Mouse (Mus musculus) intestine, embryonic 14.5 days (tissue): Measurements from ENCODE around the gene Ate1. TPM values are rescaled to one million over a fixed set of nuclear protein-coding genes. Genes with fewer than 3 reads are reported as not detected.

Experiments used
- ATAC-seq: fragments of 200-750 bp; cut with Nextera tagmentation; replicated peaks from 2 replicates; pipeline ENCODE4 v1.8.0; 2017; ENCODE audit warnings: low read depth, moderate number of reproducible peaks, moderate TSS enrichment, moderate library complexity; ENCODE audit not compliant: low FRiP score, low TSS enrichment
- DNase-seq: peaks from one replicate; pipeline ENCODE4 v3.0.0-alpha.2; 2018; ENCODE audit warnings: low spot score
- H3K27ac ChIP-seq: fragments of 300-500 bp; sonication (generic); 2 replicates; pipeline ENCODE4 v1.5.1; 2014; ENCODE audit warnings: low read depth, mild to moderate bottlenecking, control low read depth
- H3K27me3 ChIP-seq: fragments of 300-500 bp; sonication (generic); replicated peaks from 2 replicates; pipeline ENCODE4 v1.6.1; 2014; ENCODE audit warnings: low read length, control low read depth; ENCODE audit not compliant: control insufficient read depth, insufficient read depth
- H3K36me3 ChIP-seq: fragments of 300-500 bp; sonication (generic); 2 replicates; pipeline ENCODE4 v1.6.1; 2014; ENCODE audit warnings: low read length, control low read depth; ENCODE audit not compliant: control insufficient read depth, insufficient read depth
- H3K4me1 ChIP-seq: fragments of 300-500 bp; sonication (generic); replicated peaks from 2 replicates; pipeline ENCODE4 v1.6.1; 2014; ENCODE audit warnings: low read length, control low read depth, mixed read lengths; ENCODE audit not compliant: control insufficient read depth, insufficient read depth
- H3K4me2 ChIP-seq: fragments of 300-500 bp; sonication (generic); 2 replicates; pipeline ENCODE4 v1.6.1; 2014; ENCODE audit warnings: low read length
- H3K4me3 ChIP-seq: fragments of 300-500 bp; sonication (generic); 2 replicates; pipeline ENCODE4 v1.5.1; 2014; ENCODE audit warnings: low read depth, low read length, control low read depth, mixed read lengths
- H3K9ac ChIP-seq: fragments of 300-500 bp; sonication (generic); 2 replicates; pipeline ENCODE4 v1.6.1; 2014; ENCODE audit warnings: mild to moderate bottlenecking, low read length
- H3K9me3 ChIP-seq: fragments of 300-500 bp; sonication (generic); 2 replicates; pipeline ENCODE4 v1.6.1; 2016; ENCODE audit warnings: low read length, control low read depth; ENCODE audit not compliant: control insufficient read depth
- WGBS: fragments of 180-500 bp; shearing (Covaris S2); extraction: QIAGEN DNeasy Blood & Tissue Kit; methylation state at CpG from one replicate; pipeline ENCODE4 v1.1.7; 2014; 5-methylcytosine and 5-hydroxymethylcytosine counted together
- polyA plus RNA-seq: library from polyadenylated mRNA; unstranded; fragments of >200 nt; fragmentation: Nextera tagmentation; extraction: Ambion mirVana; gene quantifications from 2 replicates; pipeline ENCODE4 v1.2.1, GENCODE M21; 2014

Gene Ate1
- polyA plus RNA-seq, 1 experiment from 2014 or later, result 63.1 TPM

DNA sequence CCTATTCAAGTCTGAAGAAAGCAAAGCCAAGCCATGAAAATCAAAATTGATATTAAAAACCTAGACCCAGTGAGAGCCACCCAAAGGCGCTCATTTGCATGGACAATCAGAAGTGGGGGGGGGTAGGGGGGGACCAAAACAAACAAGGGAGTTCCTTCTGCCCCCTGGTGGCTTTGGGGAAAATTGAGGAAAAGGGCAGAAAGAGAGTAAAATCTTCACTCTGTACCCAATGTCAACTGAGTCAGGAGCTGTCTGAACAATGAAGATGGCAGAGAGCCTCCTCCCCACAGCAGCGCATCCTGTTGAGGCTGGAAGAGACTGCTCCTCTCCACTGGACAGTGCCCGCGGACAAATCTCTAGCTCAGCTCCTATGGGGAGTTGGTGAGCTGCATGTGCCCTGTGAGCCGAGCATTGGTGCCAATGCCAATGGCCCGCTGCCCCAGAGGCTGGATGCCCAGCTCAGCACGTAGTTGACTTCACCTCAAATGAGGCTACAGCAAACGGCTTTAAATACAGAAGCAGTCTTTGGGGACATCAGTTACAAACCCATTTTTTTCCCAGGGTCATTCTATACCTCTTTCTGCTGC is 139.3 kb downstream of the Ate1 start:
- WGBS, result 82% methylated on average over 8 of the region's 8 CpGs
- H3K9me3 ChIP-seq, result no peaks in the 10 kb centered on the region

DNA sequence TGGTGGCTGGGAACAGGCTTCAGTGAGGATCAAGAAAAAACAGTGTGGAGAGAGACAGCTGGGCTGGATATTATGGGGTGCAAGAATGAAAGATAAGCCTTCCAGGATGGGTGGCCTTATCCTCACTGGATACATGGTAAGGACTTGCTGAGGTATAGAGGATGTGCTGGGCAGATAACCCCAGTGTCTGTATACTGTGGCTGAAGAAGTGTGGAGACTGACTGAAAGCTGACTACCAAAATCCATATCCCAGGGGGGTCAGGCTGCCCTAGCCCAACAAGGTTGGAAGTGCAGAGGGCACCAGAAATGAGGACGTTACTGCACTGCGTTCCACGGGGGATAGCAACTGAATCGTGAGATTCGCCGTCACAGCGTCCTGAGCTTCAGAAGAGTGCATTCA is 139.8 kb downstream of the Ate1 start:
- H3K36me3 ChIP-seq, result no peaks in the 10 kb centered on the region
- DNase-seq (peak; percentile 38), ATAC-seq (no peak)
- H3K27ac ChIP-seq, result no peak overlapping the region
- no peak overlapping the region for H3K4me3 ChIP-seq
- no peak overlapping the region for H3K9ac ChIP-seq
- no peaks in the 10 kb centered on the region for H3K4me1 ChIP-seq
- H3K9me3 ChIP-seq, result no peaks in the 10 kb centered on the region
- WGBS, result 96% methylated on average over 7 of the region's 7 CpGs
- no peak overlapping the region for H3K4me2 ChIP-seq
- no peaks in the 10 kb centered on the region for H3K27me3 ChIP-seq

More for the DNA sequence above, 139.3 kb downstream of the Ate1 start:
- Histone ChIP-seq H3K9ac (no peak overlapping the region), H3K27me3 (no peaks in the 10 kb centered on the region), H3K4me3 (no peak overlapping the region), H3K4me2 (no peak overlapping the region), H3K4me1 (no peaks in the 10 kb centered on the region), H3K27ac (no peak overlapping the region), H3K36me3 (no peaks in the 10 kb centered on the region)
- ATAC-seq, result no peak
- DNase-seq, result no peak

DNA sequence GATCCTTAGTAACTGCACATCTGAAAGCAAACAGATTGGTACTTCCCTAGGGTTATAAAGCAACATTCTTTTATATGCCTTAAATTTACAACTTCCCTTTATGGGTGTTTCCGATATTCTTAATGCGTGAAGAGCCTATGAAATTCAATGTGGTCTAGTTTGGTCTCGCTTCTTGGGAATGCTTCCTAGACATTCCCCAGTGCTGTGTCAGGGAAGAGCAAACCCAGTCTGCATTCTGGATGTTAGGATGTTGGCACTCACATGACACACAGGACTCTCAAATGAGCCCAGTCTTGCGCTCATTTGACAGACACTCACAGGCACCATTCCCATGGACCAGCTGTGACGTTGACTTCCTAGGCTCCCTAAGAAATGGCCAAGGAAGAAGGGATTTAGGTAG is 140.3 kb downstream of the Ate1 start:
- H3K27me3 ChIP-seq, result no peaks in the 10 kb centered on the region
- ATAC-seq (no peak), DNase-seq (peak; percentile 44)
- H3K9ac ChIP-seq, result no peak overlapping the region
- no peak overlapping the region for H3K4me2 ChIP-seq
- 83% methylated on average over 5 of the region's 5 CpGs for WGBS
- H3K27ac ChIP-seq, result no peak overlapping the region
- no peaks in the 10 kb centered on the region for H3K9me3 ChIP-seq
- no peak overlapping the region for H3K4me3 ChIP-seq
- H3K36me3 ChIP-seq, result no peaks in the 10 kb centered on the region
- no peaks in the 10 kb centered on the region for H3K4me1 ChIP-seq

- H3K27ac ChIP-seq, result no peak overlapping the region
- DNase-seq (peak; percentile 16), ATAC-seq (no peak)
- H3K9ac ChIP-seq, result no peak overlapping the region
- no peak overlapping the region for H3K4me2 ChIP-seq
- H3K4me1 ChIP-seq, result no peaks in the 10 kb centered on the region
- no peak overlapping the region for H3K4me3 ChIP-seq
- WGBS, result 80% methylated on average over 3 of the region's 3 CpGs
- no peaks in the 10 kb centered on the region for H3K36me3 ChIP-seq
- H3K9me3 ChIP-seq, result no peaks in the 10 kb centered on the region
- no peaks in the 10 kb centered on the region for H3K27me3 ChIP-seq
These were observed 141.9 kb downstream of the Ate1 start for GRCm38 (mm10) chr7:130378308-130378707.

DNA sequence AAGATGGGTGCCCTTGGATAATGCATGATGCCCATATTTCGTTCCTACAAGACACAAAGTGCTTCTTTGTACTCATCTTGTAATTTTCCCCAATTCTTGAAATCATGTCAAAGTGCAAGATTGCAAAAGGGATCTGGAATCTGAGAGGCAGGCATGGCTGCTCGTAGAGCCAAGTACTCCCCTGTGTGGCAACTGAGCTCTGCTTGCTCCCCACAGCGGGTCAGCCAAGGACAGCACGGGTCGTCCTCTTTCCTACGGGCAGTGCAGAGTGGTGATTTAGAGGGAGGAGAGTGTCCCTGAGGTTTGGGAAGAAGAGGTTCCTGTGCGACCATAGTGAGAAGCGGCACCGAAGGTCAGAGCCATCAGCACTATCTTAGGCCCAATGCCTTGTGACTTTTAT is 145.9 kb downstream of the Ate1 start:
- Histone ChIP-seq H3K4me2 (no peak overlapping the region), H3K4me1 (no peaks in the 10 kb centered on the region), H3K27me3 (no peaks in the 10 kb centered on the region), H3K9ac (no peak overlapping the region), H3K4me3 (no peak overlapping the region), H3K9me3 (no peaks in the 10 kb centered on the region), H3K36me3 (no peaks in the 10 kb centered on the region), H3K27ac (no peak overlapping the region)
- no peak for ATAC-seq
- 85% methylated on average over 9 of the region's 9 CpGs for WGBS
- DNase-seq, result peak; percentile 31

DNA sequence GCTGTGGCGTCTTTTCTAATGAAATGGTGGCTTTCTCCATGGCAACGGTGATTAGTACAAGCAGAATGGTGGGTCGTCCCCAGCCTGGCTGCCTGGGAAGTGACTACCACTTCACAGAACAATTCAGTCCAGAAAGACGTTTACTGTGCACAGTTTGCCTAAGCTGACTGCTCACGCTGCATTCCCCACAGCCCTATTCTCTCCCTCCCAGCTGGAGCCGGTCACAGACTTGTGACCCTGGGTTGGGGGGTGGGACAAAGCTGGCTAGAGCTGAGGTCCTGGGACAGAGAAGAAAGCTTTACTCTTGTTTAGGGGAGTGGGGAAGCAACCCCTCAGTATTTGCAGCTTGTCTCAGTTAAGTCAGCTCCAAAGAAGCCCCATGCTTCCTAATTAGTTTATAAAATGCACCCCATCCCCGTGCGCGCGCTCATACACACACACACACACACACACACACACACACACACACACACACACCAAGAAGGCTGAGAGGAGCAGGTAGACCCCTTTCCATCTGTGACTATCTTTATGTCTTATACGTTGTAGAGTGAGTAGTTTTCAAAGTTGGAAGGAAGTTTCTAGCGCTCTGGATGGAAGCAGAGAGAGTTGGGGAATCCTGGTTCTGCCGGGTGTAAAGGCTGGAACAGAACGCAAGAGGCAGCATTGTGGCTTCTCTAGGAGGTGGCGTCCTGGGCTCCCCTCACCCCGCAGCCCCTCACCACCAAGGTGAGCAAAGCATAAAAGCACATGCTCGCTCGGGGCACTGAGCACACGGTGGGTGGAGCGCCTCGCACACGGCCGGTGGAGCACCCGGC is 151.1 kb downstream of the Ate1 start:
- Histone ChIP-seq H3K27me3 (no peaks in the 10 kb centered on the region), H3K9me3 (0 out of 2 replicates have a peak, but pooled peaks cover 3% of the 10 kb centered on the region), H3K36me3 (no peaks in the 10 kb centered on the region), H3K9ac (no peak overlapping the region), H3K4me3 (no peak overlapping the region), H3K4me2 (peak overlapping the region; percentile 20; the same call in 1 of the 2 replicates), H3K27ac (no peak overlapping the region), H3K4me1 (peaks cover 8% of the 10 kb centered on the region; the same call in 1 of the 2 replicates)
- ATAC-seq (no peak), DNase-seq (no peak)
- WGBS, result 43% methylated on average over 24 of the region's 24 CpGs

- Histone ChIP-seq H3K9ac (no peak overlapping the region), H3K4me1 (peaks cover 8% of the 10 kb centered on the region; the same call in 1 of the 2 replicates), H3K4me2 (peak overlapping the region; percentile 20; the same call in 1 of the 2 replicates), H3K27me3 (no peaks in the 10 kb centered on the region), H3K27ac (no peak overlapping the region), H3K4me3 (no peak overlapping the region), H3K9me3 (0 out of 2 replicates have a peak, but pooled peaks cover 3% of the 10 kb centered on the region), H3K36me3 (no peaks in the 10 kb centered on the region)
- DNase-seq (no peak), ATAC-seq (no peak)
- WGBS, result 56% methylated on average over 13 of the region's 13 CpGs
These were observed 151.9 kb downstream of the Ate1 start for GRCm38 (mm10) chr7:130368036-130368826.

GRCm38 (mm10) chr7:130367222-130368035 is 152.7 kb downstream of the Ate1 start:
- no peak overlapping the region for H3K4me2 ChIP-seq
- WGBS, result 47% methylated on average over 12 of the region's 12 CpGs
- no peak overlapping the region for H3K27ac ChIP-seq
- no peak overlapping the region for H3K4me3 ChIP-seq
- no peak overlapping the region for H3K9ac ChIP-seq
- H3K36me3 ChIP-seq, result no peaks in the 10 kb centered on the region
- DNase-seq, result no peak
- 0 out of 2 replicates have a peak, but pooled peaks cover 3% of the 10 kb centered on the region for H3K9me3 ChIP-seq
- no peak for ATAC-seq
- no peaks in the 10 kb centered on the region for H3K27me3 ChIP-seq
- H3K4me1 ChIP-seq, result peaks cover 8% of the 10 kb centered on the region; the same call in 1 of the 2 replicates
